Mouse (Mus musculus): Measurements from ENCODE around the gene Rab26. TPM values are rescaled to one million over a fixed set of nuclear protein-coding genes. Genes with fewer than 3 reads are reported as not detected.

Rab26 gene
- total RNA-seq, 2 experiments from 2014 or later, result 72.9 to 76.8 TPM

DNA sequence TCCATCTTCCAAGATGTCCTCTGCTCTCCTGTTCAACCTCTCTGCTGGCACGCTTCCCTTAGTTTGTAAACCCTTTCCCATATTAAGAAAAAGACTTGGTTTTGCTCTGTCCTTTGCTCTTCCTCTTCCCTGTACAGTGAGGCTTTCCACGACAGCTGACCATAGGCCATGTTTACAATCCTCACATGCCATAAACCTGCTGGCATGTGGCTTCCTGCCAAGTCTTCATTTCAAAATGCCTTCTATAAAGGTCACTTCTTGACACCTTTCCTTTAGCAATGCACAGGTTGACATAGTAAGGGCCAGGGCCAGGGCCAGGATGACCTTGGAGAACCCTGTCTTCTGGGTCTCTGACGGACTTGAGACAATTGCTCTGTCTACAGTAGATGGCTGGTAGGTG lies 12.2 kb upstream of the Rab26 start:
- DNase-seq, result no peak

DNA sequence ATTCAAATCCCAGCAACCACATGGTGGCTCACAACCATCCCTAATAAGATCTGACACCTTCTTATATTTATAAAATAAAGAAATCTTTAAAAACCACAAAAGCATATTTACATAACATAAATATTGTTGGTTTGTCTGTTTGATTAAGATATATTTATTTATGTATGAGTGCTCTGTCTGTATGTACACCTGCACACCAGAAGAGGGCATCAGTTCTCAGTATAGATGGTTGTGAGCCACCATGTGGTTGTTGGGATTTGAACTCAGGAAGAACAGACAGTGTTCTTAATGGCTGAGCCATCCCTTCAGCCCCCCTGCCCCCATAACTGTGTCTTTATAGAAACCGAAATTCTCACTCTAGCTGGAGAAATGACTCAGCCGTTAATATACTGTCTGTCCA lies 11.2 kb upstream of the Rab26 start:
- no peak for DNase-seq

DNA sequence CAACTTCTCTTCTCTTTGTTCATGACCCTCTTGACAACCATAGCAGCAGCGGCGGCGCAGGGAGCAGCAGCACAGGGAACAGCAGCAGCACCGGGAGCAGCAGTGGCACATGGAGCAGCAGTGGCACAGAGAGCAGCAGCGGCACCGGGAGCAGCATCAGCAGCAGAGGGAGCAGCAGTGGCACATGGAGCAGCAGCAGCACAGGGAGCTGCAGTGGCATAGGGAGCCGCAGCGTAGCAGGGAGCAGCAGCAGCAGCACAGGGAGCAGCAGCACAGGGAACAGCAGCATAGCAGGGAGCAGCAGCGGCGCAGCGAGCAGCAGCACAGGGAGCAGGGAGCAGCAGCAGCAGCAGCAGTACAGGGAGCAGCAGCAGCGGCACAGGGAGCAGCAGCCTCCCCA lies 10.6 kb upstream of the Rab26 start:
- no peak for DNase-seq

DNA sequence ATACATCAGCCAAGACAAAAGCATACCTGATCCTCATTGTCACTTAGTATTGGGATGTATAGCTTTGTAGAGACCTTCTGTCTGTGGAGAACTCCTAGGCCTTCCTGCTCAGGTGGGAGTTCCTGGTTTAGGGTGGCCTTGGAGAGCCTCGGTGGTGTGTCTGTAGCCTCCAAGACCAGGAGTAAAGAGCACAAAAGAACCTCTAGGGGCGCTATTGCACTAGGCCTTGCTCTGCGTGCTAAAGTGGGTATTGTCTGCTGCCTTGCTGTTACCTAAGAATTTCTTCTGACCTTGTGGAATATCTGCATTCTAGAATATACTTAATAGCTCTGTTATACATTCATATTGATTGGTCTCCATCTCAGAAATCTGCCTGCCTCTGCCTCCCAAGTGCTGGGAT lies 6.4 kb upstream of the Rab26 start:
- DNase-seq, result no peak

DNA sequence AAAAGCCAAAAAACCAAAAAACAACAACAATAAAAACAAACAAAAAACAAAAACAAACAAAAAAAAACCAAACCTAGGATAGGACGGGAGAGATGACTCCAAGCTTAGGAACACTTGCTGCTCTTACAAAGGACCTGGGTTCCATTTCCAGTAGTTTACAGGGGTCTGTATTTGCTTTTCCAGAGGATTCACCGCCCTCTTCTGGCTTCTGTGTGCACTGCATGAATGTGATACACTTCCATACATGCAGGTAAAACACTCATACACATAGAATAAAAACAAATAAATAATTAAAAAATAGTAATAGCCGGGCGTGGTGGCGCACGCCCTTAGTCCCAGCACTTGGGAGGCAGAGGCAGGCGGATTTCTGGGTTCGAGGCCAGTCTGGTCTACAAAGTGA lies 4.9 kb upstream of the Rab26 start:
- DNase-seq, result no peak

DNA sequence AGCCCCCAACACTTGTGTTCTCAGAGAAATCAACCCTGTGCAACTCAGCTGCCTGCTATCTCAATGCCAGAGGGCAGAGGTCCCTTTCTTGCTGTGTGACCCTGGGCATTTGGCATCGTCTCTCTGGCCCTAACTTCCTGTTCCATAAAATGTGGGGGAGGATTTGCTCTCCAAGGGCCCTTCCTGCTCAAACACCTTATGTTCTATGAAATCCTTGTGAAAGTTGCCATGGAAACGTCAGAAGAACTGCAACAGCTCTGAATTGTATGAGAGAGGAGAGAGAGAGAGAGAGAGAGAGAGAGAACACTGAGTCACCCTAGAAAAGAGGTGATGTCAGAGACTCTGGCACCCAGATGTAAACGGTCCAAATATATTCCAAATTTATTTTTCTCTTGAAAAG lies 3.5 kb upstream of the Rab26 start:
- DNase-seq, result no peak

DNA sequence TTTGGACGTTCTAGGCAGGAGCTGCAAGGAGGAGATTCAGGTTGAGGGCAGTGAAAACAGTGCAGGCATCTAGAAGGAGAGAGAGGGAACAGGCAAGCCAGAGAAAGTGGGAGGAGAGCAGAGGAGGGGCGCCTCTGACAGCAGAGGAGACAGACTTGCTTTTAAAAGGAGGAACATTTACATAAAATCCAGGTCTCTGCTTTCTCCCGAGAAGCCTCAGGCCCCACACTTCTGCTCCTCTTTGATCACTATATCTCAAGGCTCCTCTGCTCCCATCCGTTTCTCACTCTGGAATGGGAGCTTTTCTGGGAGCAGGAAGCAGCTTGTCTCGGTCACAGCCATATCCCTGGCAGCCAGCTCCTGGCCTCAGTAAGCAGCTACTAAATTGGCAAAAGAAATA lies 1.3 kb upstream of the Rab26 start:
- no peak for DNase-seq

DNA sequence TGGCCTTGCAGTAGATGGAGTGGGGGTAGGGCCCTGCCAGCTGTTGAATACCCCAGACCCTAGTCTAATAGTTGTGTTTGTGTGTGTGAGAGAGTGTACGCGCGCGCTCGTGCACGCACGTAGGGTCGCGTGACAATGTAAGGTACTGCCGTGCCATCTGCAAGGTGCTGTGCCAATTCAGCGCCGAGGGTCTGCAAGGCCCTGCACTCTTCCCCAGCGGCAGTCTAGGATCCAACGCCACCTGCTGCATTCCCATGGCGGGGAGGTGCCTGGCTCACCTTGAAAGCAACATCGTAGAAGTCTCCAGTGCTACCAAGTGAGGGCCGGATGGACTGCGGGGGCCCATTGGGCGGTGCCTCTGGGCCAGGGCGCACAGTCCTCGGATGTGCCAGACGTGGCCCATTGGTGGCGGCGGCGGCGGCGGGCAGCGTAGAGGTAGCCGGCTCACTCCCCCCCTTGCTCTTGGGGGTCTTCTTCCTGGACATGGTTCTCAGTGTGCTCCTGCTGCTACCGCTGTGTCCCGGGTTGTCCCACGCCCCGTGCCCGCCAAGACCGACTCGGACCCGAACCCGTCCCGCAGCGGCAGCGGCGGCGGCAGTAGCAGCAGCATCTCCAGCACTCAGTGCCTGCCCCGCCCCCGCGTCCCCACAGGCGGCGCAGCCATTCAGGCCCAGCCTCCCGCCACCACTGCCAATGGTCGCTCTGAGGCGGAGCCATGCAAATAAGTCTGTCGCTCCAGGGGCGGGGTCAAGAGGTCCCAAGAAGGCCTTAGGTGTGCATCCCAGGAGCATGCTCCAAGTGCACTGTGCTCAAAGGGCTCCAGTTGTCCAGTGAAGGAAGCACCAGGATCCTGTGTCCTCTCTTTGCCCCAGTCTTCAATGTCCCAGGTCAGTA lies 664 bp downstream of the Rab26 start:
- peak; percentile 88 to 89 for DNase-seq

DNA sequence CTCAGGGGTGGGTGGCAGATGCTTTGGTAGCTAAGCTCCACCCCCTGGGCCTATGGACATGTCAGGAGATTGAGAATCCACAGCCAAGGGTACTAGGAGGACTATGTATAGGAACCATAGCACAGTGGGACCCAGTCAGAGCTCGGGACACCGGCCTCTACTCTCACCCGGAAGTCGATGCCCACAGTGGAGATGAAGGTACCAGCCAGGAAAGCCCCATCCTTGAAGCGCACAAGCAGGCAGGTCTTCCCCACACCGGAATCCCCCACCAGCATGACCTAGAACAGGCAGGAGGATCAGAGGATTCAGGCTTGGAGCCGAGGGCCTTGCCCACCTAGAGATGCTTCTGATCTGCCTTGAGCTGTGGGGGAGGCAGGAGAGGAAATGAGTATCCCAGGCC lies 2.0 kb downstream of the Rab26 start:
- DNase-seq, result no peak

DNA sequence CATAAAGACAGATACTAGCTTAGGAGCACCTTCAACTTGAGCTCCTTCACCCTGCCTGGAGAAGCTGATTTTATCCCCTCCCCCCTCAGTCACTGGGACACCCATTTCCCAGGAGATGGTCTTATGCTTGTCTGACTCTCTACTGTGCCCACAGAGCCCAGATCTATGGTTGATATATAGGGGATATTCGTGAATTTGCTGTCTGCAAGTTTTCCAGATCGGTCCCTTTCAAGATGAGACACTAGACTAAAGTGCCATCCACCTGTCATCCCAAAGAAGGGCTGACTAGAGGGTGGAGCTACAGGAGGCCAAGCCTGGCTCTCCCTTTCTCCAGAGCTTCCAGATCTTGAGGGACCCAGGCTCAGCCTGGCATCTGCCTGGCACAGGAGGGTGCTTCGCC lies 2.9 kb downstream of the Rab26 start:
- no peak for DNase-seq

DNA sequence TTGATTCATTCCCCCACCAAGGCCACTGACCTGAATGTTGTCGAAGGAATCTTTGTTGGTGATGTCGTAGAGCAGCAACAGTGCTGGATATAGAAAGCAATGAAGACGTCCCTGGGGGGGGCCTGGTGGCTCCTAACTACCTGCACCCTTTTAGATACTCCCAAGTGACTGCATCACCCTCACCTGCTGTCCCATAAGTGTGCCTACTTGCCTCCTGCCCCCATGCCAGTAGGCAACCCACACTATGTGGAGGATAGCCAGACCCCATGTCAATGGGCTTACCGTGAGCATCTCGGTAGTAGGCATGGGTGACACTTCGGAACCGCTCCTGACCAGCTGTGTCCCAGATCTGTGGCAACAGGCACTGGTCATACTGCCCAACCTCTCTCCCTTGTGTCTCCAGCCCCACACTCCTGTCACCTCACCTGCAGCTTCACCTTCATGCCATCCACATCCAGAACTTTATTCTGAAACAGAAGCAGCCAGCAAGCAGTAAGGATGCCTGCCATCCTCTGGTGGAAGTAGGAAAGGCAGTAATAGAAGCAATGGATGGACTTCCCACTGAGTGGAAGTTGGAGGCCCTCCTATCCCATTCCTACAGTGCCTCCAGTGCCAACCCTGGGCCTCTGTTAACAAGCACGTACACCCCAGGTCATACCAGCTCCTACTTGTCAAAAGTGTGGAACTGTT lies 3.5 kb downstream of the Rab26 start:
- no peak for DNase-seq

DNA sequence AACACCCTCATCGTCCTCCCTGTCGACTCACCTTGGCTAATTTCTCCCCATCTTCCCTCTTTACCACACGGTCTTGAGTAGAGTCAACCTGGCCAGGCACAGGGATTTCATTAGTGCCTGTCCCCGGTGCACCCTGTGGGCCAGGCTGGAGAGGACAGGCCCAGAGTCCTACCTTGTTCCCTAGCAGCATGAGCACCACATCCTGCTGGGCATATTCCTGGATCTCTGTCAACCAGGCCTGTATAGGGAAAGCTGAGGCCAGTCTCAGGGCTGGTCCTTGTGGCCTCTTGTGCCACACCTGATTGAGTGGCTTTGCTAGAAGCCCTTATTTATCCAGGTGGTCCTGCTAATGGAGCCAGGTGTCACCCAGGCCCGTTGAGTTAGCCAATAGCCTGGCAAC lies 4.1 kb downstream of the Rab26 start:
- no peak for DNase-seq

DNA sequence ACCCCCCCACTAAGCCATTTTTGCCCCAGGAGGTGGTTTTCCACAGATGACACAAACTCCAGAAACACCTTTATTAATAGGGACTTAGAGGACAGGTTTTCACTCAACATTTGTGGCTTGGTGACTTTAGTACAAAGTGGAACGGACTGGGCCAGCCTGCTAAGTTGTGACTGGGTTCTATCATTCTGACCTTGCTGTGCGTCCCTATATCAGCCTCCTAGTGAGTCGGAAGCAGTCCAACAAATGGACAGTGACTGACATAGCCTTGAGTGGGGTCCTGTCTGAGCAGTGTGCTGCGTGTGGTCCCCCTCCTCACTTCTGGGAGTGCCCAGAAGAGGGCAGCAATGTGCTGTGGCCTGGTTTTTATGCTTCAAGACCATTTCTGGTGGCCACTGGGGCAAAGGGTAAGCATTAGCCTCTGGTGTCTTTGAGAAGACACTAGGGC lies 5.0 kb downstream of the Rab26 start:
- DNase-seq, result no peak

DNA sequence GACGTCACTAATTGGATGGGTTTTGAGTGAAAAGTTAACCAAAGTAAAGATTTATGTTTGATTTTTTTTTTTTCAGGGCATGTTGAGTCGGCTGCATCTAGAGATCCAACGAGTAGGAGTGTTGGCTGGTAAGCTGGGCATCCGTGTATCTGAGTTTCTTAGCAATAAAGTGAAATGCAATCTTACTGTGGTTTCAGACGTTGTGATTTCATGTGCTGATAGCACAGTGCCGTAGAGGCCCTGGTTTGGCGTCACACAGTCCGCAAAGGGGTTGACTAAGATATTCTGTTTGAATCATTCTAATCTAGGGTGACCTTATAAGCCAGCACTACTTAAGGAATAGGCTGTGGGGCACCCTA lies 5.5 kb downstream of the Rab26 start:
- DNase-seq, result no peak

DNA sequence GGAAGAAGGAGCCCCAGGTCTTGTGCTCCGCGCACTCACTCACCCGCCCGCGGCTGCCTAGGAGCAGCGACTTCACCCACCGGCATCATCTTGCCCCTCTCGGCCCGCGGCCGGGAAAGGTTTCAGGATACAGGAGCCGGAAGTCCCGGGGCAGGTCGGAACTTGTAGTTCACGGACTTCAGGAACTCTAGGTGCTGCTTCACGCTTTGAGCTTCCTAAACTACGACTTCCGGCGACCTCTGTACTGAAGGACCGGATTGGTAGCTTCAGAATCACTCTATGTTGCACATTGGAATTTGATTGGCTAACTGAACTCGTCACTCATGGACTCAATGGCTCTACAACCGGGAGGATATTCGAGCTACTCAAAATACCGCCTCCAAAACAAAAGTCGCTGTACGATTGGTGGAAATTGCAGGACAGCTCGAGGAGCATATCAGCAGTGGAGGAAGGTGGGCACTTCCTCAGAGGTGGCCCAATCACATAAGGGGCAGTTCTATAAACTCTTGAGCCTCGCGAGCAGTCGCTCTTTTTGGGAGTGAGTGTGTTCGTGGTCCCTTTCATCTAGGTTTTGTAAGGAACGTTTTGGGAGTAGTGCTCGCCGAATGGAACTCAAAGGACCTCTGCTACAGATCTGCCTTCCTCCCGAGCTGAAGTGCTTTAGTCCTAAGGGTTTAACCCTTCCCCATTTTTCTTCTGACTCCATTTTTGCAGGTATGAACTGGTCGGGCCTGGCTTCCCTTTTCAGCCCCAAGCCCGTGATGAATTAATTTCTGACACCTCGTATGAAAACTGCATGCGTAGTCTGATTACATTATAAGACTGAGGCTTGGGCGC lies 6.1 kb downstream of the Rab26 start, which contains the start of gene Traf7:
TSS of gene Traf7 (minus strand) at position 216 of the 837 bp plus-strand sequence.
- DNase-seq, result peak; percentile 89 to 91

DNA sequence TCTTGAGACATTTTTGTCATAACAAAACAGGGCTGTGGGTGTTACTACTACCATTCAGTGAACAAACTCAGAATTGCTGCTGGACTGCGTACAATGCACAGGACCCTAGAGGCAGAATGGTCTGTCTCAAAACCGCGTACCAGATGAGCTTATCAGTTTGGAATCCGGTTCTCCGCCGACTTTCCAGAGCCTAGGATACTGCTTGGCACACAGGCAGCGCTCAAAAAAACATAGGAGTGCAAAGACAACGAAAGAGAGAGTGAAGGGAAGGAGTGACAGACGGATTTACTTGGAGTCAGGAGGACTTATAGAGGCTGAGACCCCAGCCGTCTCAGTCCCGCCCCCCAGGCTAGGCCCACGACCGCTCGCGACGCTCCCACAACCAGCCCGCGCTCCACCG lies 6.7 kb downstream of the Rab26 start:
- no peak for DNase-seq

DNA sequence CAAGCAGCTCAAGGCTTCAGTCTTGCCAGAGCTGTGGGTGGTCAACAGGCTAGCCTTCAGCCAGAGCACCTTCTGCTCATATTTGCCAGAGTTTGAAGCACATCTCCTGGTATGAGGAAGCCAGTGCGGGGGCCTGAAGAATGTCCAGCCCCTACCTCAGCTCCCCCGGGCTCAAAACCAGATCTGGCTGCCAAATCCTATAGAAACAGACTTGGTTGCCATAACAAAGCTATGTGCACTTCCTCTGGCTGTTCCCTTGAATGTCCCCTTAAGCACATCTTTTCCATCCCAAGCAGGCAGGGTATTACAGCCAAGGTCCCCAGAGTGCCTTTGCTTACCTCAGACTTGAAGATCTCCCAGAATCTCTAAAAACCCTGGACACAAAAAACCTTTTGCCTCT lies 9.3 kb downstream of the Rab26 start:
- no peak for DNase-seq

DNA sequence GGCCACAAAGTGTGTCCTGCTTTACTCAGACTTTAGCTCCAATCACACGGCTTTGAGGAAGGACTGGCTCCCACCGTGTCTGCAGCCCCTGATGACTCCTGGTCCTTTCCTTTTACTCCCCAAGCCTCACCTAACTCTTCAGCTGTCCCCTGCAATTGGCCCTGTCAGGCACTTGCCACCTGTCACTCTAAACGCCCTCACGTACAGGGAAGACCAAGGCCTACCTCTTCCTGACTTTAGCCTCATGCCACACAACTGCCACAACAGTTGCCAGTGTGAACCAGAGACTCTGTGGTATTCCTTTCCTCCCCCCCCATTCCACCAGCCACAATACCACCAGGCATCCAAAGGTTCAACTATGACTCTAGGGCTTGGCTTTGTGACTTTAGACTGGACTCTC lies 13.6 kb downstream of the Rab26 start:
- no peak for DNase-seq

DNA sequence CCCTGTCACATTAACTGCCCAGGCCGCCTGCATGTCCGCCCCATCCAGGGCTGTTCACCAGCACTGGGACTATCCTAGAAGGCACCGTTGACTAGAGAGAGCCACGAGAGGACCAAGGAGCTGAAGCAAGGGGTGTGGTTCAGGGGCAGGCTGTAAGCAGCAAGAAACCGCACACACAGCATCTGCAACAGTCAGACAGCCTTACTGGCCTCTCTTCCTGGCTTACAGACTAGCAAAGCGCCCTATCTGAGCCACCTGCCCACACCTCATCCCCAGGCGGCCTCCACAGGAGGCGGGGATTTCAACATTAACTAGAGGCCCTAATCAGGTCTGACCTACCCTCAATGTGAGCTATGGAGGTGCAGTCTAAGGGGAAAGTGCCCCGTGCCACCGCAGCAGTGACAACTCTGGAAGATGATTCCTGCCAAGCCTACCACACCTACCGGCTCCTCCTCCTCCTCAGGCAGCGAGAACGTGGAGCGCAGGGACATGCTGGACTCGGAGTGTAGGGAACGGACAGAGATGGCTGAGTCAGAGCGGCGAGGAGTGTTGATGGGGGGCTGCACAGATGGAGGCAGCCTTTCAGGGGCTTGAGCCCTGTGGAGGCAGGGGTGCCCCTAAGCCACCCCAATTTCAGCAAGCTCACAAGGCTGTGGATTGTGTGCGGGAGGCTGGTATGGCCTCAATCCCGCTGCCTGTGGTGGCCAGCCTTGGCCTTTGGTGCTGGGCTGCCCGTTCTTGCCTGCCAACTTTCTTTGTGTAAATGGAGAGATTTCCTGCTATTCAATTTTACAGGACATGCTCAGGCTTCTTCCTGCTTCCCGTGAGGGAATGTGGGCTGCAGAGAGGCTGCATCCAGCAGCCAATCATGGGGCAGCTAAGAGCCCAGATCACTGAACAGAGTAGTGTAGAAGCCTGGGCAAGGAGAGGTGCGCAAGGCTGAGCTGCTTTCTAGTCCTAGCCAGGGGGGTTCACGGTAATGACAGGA lies 19.4 kb downstream of the Rab26 start:
- no peak for DNase-seq

DNA sequence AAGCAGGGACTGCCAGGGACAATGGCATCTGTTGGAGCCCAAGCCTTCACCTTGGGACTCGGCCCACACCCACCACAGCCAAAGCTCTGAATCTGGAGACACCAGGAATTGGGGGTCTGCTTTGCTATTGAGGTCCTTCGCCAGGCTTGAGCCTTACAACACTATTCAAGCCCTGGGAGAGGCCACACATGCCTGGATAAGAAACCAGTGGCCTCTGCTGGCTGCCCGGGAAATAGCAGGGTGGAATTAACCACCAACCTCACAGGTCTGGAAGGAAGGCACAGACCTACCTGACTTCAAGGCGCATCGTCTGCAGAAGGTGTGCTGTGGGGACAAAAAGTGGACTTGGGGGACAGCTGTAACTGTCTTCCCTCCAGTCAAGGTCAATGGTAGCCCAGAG lies 20.4 kb downstream of the Rab26 start:
- DNase-seq, result peak; percentile 72 to 75

DNA sequence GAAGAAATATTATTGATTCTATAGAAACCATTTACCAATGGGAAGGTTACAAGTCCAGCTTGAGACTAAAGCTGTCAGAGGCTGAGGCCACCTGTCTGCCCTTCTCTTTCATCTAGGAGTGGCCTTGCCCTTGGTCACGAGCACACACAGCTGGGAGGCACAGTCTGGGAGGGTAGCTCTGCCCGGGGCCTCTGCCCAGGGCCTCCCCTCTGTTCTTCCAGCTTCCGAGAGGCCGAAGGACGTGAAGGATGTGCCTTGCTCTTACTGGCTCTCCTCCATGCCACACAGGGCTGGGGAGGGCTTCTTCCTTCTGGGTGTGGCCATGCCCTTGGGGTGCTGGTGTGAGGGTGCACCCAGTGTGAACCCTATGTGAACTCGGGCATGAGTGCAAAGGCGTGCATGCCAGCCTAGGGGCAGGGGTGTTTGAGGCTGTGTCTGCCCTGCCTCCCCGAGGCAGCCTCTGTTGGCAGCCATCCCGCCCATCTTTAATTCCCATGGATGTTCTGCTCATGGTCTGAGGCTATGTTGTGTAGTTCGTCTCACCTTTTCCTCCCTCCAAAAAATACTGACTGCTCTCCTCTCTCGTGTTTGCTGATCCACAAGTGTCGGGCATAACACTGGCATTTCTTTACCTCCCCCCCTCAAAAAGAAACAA lies 26.1 kb downstream of the Rab26 start:
- no peak for DNase-seq

Data from layer of hippocampus, postnatal 36 days (tissue).